Mouse (Mus musculus) erythroblast, embryonic 14.5 days (primary cell): ENCODE measurements around the gene Ift81.

ENCODE experiments used
- GATA1 ChIP-seq: IDR thresholded peaks from 2 replicates; pipeline ENCODE4 v1.6.1; 2012; ENCODE audit warnings: low read length, inconsistent platforms, mixed read lengths
- TAL1 ChIP-seq: IDR thresholded peaks from 3 replicates; pipeline ENCODE4 v1.6.1; 2012; ENCODE audit warnings: low read length, inconsistent platforms, mixed read lengths

GRCm38 (mm10) chr5:122560654-122561053, 53.7 kb downstream of the Ift81 start:
- TF ChIP-seq TAL1 (no peak), GATA1 (no peak)
